Mouse (Mus musculus) neural tube, embryonic 15.5 days (tissue): Measurements from ENCODE around the gene Ttc12. TPM values are rescaled to one million over a fixed set of nuclear protein-coding genes. Genes with fewer than 3 reads are reported as not detected.

Experiments used
- polyA plus RNA-seq: library from polyadenylated mRNA; unstranded; fragments of >200 nt; fragmentation: Nextera tagmentation; extraction: Ambion mirVana; gene quantifications from 2 replicates; pipeline ENCODE4 v1.2.1, GENCODE M21; 2015

Gene Ttc12
- polyA plus RNA-seq, 1 experiment from 2014 or later: 1.8 TPM

Other genes starting within 250 kb of the Ttc12 start
- not detected in 2 replicates for gene Gm4894, start 235.7 kb downstream of the Ttc12 start, polyA plus RNA-seq
- gene Drd2, start 145.6 kb downstream of the Ttc12 start, polyA plus RNA-seq: 6.7 and 8.4 TPM in 2 replicates
- gene Ankk1, start 59.2 kb downstream of the Ttc12 start, polyA plus RNA-seq: not detected in 2 replicates